Mouse (Mus musculus) adrenal gland, postnatal 14 days (tissue): ENCODE results near the gene Slc22a13. TPM values are rescaled to one million over a fixed set of nuclear protein-coding genes. Genes with fewer than 3 reads are reported as not detected.

Experiments
- total RNA-seq: library from RNA; stranded (reverse); gene quantifications from 2 replicates; pipeline ENCODE4 v1.2.3, GENCODE M21; 2021

Gene Slc22a13
- total RNA-seq, 1 experiment from 2014 or later = not detected

Other genes starting within 250 kb of the Slc22a13 start
- gene Vill, start 156.3 kb downstream of the Slc22a13 start, total RNA-seq = 2.2 and 2.3 TPM in 2 replicates
- gene Plcd1, start 115.6 kb downstream of the Slc22a13 start, total RNA-seq = 11.8 and 13.6 TPM in 2 replicates
- 1.5 and 1.7 TPM in 2 replicates for gene Dlec1, start 106.6 kb downstream of the Slc22a13 start, total RNA-seq
- gene Acaa1b, start 52.0 kb downstream of the Slc22a13 start, total RNA-seq = 16.6 and 62.6 TPM in 2 replicates
- gene Gm47289, start 49.9 kb downstream of the Slc22a13 start, total RNA-seq = not detected in 2 replicates
- gene Oxsr1, start 113.3 kb upstream of the Slc22a13 start, total RNA-seq = 33.8 and 36.5 TPM in 2 replicates
- gene Acaa1a, start 130.6 kb upstream of the Slc22a13 start, total RNA-seq = 106 and 108 TPM in 2 replicates
- gene Myd88, start 132.3 kb upstream of the Slc22a13 start, total RNA-seq = 26.2 and 27.3 TPM in 2 replicates
- gene Xylb, start 148.3 kb upstream of the Slc22a13 start, total RNA-seq = 2.0 and 10.6 TPM in 2 replicates
- gene Slc22a14, start 156.5 kb upstream of the Slc22a13 start, total RNA-seq = 0.19 TPM in 1 of 2 replicates, not detected in the other
- gene Acvr2b, start 193.0 kb upstream of the Slc22a13 start, total RNA-seq = 4.8 and 6.6 TPM in 2 replicates
- 4.2 and 4.5 TPM in 2 replicates for gene Exog, start 235.8 kb upstream of the Slc22a13 start, total RNA-seq